Mouse (Mus musculus) 416B (cell line): ENCODE data around the gene Pmvk.

ENCODE experiments used
- DNase-seq: peaks from one replicate; pipeline ENCODE4 v3.0.0; 2011; ENCODE audit warnings: low read depth

Gene Pmvk

GRCm38 (mm10) chr3:89454401-89455177, at the start of gene Pmvk:
Gene Pmvk (plus strand): TSS chr3:89454541.
- DNase-seq: no peak

GRCm38 (mm10) chr3:89406887-89407286, 47.5 kb upstream of the Pmvk start:
- no peak for DNase-seq

- no peak for DNase-seq
Measured at GRCm38 (mm10) chr3:89408448-89408847, 45.9 kb upstream of the Pmvk start.

GRCm38 (mm10) chr3:89409701-89410100, 44.6 kb upstream of the Pmvk start:
- no peak for DNase-seq

GRCm38 (mm10) chr3:89410864-89411263, 43.5 kb upstream of the Pmvk start:
- no peak for DNase-seq

- peak; percentile 100 for DNase-seq
Measured at GRCm38 (mm10) chr3:89411490-89412393, 42.6 kb upstream of the Pmvk start, which contains the start of gene Flad1. Gene Flad1 (minus strand): TSS chr3:89411870.

- no peak for DNase-seq
Measured at GRCm38 (mm10) chr3:89416158-89416557, 38.2 kb upstream of the Pmvk start.

GRCm38 (mm10) chr3:89417131-89417530, 37.2 kb upstream of the Pmvk start:
- no peak for DNase-seq

- peak; percentile 91 for DNase-seq
Measured at GRCm38 (mm10) chr3:89417840-89418169, 36.5 kb upstream of the Pmvk start.

GRCm38 (mm10) chr3:89418170-89418860, 36.0 kb upstream of the Pmvk start, which contains the start of the genes Cks1b and Shc1:
Gene Cks1b (minus strand): TSS chr3:89418383.
Gene Shc1 (plus strand): TSS chr3:89418443.
- DNase-seq: peak; percentile 100

GRCm38 (mm10) chr3:89418861-89419250, 35.5 kb upstream of the Pmvk start:
- DNase-seq: no peak

- no peak for DNase-seq
Measured at GRCm38 (mm10) chr3:89419571-89419970, 34.8 kb upstream of the Pmvk start.

GRCm38 (mm10) chr3:89419981-89420380, 34.4 kb upstream of the Pmvk start:
- peak; percentile 58 for DNase-seq

- DNase-seq: peak; percentile 78
Measured at GRCm38 (mm10) chr3:89420421-89420820, 33.9 kb upstream of the Pmvk start.

- peak; percentile 76 for DNase-seq
Measured at GRCm38 (mm10) chr3:89421002-89421774, 33.2 kb upstream of the Pmvk start.

- DNase-seq: no peak
Measured at GRCm38 (mm10) chr3:89421810-89422473, 32.4 kb upstream of the Pmvk start.

- no peak for DNase-seq
Measured at GRCm38 (mm10) chr3:89422556-89423205, 31.7 kb upstream of the Pmvk start.

GRCm38 (mm10) chr3:89424416-89425140, 29.8 kb upstream of the Pmvk start:
- no peak for DNase-seq

GRCm38 (mm10) chr3:89425141-89425525, 29.2 kb upstream of the Pmvk start:
- DNase-seq: no peak

GRCm38 (mm10) chr3:89425876-89426275, 28.5 kb upstream of the Pmvk start:
- no peak for DNase-seq
